Mouse (Mus musculus): ENCODE measurements around the gene Sap30bp. TPM values are rescaled to one million over a fixed set of nuclear protein-coding genes. Genes with fewer than 3 reads are reported as not detected.

The Sap30bp gene
- polyA plus RNA-seq, 1 experiment from 2014 or later: 28.3 TPM

DNA sequence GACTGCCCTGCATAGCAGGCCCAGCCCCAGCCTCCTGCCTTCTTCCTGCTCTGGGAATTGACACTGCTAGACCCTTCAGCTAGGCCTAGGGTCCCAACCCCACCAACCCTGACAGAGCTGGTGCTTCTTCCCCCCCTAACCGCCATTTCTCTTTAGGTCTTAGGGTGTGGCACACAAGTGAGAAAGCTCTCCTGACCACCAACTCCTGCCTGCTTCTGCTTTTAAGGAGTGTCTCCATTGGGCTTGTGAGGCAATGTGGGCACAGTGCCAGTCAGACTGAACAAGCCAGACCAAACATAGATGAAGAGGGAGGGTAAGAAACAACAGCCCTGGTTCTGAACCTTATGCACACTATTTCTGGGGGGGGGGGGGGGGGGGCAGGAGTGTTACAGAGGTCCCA, 30.3 kb upstream of the Sap30bp start:
- Histone ChIP-seq H3K4me2 (peak overlapping the region; percentile 67), H3K9ac (ENCODE audit: low read depth, low read length) (peak overlapping the region; percentile 64; the same call in 1 of the 2 replicates), H3K36me3 (ENCODE audit: control insufficient read depth, insufficient read depth, low read length) (no peaks in the 10 kb centered on the region), H3K9me3 (replicated peaks; ENCODE audit: control insufficient read depth, low read length) (no peaks in the 10 kb centered on the region), H3K4me1 (ENCODE audit: control insufficient read depth, insufficient read depth, low read length) (peaks cover 81% of the 10 kb centered on the region), H3K27ac (ENCODE audit: low read depth, low read length) (peak overlapping the region; percentile 95), H3K4me3 (ENCODE audit: low read depth, low read length) (no peak overlapping the region), H3K27me3 (ENCODE audit: control insufficient read depth, insufficient read depth, low read length) (no peaks in the 10 kb centered on the region)
- no peak for ATAC-seq (replicated peaks; ENCODE audit: insufficient number of reproducible peaks, low FRiP score, low TSS enrichment)
- WGBS (ENCODE audit: insufficient replicate concordance): 60% methylated on average over 1 of the region's 1 CpGs

DNA sequence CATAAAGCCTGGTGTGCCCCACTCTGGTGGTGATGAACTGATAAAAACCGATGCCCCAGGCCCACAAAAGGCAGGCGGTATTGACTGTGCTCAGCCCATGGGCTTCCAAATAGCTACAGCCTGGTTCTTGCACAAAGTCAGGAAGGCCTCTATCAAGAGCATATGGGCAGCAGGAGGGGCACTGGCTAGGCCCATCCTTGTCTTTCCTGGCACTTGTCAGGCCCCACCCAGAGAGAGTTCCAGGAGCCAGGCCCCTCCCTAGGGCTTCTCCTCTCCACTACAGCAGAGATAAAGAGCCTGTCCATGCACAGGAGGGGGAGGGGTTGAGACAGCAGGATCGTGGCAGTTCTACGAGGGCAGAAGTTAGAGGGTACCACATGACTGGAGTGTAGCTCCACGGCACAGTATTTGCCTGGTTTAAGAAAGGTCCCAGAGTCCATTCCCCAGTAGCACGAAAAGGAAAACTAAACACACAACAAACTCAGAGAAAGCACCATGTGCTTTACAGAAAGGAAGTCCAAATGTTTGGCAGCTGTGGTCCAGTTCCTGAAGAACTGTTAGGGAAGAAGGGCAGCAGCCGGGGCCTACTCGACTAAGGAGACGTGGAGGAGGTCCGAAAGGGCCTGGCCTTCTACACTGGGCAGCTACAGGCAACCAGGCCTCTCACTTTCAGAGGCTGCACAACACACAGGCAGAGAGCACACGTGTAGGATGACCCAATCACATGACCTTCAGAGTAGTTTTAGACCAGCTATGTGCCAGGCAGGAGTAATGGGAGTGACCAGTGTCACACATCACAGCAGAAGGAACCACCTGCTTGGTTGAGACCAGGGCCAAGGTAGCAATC, 29.5 kb upstream of the Sap30bp start:
- H3K9ac ChIP-seq (ENCODE audit: low read depth, low read length): peak overlapping the region; percentile 64
- H3K36me3 ChIP-seq (ENCODE audit: control insufficient read depth, insufficient read depth, low read length): peaks cover 4% of the 10 kb centered on the region
- 33% methylated on average over 11 of the region's 11 CpGs for WGBS (ENCODE audit: insufficient replicate concordance)
- peak overlapping the region; percentile 67 for H3K4me2 ChIP-seq
- no peaks in the 10 kb centered on the region for H3K27me3 ChIP-seq (ENCODE audit: control insufficient read depth, insufficient read depth, low read length)
- peak; percentile 86 for ATAC-seq (replicated peaks; ENCODE audit: insufficient number of reproducible peaks, low FRiP score, low TSS enrichment)
- peaks cover 78% of the 10 kb centered on the region for H3K4me1 ChIP-seq (ENCODE audit: control insufficient read depth, insufficient read depth, low read length)
- H3K27ac ChIP-seq (ENCODE audit: low read depth, low read length): peak overlapping the region; percentile 95
- H3K9me3 ChIP-seq (replicated peaks; ENCODE audit: control insufficient read depth, low read length): no peaks in the 10 kb centered on the region
- H3K4me3 ChIP-seq (ENCODE audit: low read depth, low read length): no peak overlapping the region

DNA sequence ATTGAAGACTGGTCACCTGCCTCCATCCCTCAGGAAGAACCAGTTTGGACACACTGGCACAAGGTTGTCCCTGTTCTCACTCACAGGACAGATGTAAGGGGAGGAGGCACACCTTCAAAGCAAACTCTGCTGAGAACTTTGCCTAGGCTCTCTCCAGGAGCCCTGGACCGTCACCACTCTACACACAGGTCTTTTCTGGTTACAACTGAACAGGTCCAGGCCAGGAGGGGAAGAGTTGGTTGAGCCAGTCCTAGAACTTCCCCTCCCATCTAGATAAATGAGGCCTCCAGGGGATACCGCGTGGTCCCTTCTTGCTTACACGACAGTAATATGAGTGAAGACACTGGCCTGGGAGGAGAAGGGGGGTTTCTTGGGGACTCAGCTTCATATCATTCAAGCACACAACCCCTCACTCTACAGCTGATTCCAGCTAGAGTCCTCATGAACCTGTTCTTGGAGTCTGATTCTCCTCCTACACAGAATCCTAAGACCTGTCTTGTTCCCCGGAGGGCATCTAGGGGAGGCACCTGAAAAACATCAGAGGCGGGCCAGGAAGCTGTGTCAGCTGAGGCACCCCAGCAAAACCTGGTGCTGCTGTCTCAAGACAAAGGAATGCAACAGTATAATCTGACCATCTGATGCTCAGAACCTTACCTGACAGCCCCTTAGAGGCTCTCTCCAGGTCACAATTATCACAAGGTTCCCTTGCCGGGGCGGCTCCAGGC, 28.7 kb upstream of the Sap30bp start:
- no peaks in the 10 kb centered on the region for H3K9me3 ChIP-seq (replicated peaks; ENCODE audit: control insufficient read depth, low read length)
- no peaks in the 10 kb centered on the region for H3K27me3 ChIP-seq (ENCODE audit: control insufficient read depth, insufficient read depth, low read length)
- no peak overlapping the region for H3K4me3 ChIP-seq (ENCODE audit: low read depth, low read length)
- H3K4me2 ChIP-seq: 0 out of 2 replicates have a peak overlapping the region, but pooled peaks have one; percentile 23
- peaks cover 4% of the 10 kb centered on the region for H3K36me3 ChIP-seq (ENCODE audit: control insufficient read depth, insufficient read depth, low read length)
- H3K9ac ChIP-seq (ENCODE audit: low read depth, low read length): peak overlapping the region; percentile 53
- peaks cover 71% of the 10 kb centered on the region for H3K4me1 ChIP-seq (ENCODE audit: control insufficient read depth, insufficient read depth, low read length)
- 60% methylated on average over 8 of the region's 8 CpGs for WGBS (ENCODE audit: insufficient replicate concordance)
- peak overlapping the region; percentile 95 for H3K27ac ChIP-seq (ENCODE audit: low read depth, low read length)
- no peak for ATAC-seq (replicated peaks; ENCODE audit: insufficient number of reproducible peaks, low FRiP score, low TSS enrichment)

DNA sequence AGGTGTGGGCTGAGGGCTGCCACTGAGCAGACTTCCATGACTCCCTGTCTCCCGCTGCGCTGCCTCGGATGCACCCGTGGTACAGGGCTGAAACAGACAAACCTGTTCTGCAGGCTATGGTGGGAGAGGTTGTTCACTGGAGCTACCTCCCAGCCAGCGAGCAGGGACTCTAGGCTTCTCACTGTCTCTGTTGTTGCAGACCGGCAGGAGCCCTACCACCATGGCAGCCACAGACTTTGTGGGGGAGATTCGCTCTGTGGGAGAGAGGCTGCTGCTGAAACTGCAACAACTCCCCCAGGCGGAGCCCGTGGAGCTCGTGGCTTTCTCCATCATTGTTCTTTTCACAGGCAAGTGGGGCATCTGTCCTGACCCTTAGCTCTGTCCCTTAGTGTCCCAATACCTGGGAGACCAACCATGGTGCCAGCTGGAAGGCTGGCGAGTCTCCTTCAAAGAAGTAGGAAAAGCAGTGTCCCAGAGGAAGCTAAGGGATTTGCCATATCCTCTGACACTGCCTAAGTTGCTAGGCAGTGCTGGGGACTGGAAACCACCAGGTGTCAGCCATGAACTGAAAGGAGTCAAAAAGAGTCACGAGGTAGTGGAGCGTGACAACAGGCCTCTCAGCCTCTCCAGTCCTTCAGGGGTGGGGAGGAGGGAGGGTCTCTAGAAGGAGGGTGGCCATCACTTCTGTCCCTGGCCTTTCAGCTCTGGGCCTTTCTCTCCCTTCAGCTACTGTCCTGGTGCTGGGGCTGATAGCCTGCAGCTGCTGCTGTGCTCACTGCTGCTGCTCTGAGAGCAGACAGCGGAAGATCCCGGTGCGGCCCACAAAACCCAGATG, 27.9 kb upstream of the Sap30bp start:
- ATAC-seq (replicated peaks; ENCODE audit: insufficient number of reproducible peaks, low FRiP score, low TSS enrichment): no peak
- Histone ChIP-seq H3K4me2 (no peak overlapping the region), H3K27ac (ENCODE audit: low read depth, low read length) (peak overlapping the region; percentile 95), H3K27me3 (ENCODE audit: control insufficient read depth, insufficient read depth, low read length) (no peaks in the 10 kb centered on the region), H3K4me3 (ENCODE audit: low read depth, low read length) (no peak overlapping the region), H3K9me3 (replicated peaks; ENCODE audit: control insufficient read depth, low read length) (no peaks in the 10 kb centered on the region), H3K4me1 (ENCODE audit: control insufficient read depth, insufficient read depth, low read length) (peaks cover 63% of the 10 kb centered on the region), H3K9ac (ENCODE audit: low read depth, low read length) (peak overlapping the region; percentile 53), H3K36me3 (ENCODE audit: control insufficient read depth, insufficient read depth, low read length) (peaks cover 4% of the 10 kb centered on the region)
- WGBS (ENCODE audit: insufficient replicate concordance): 43% methylated on average over 16 of the region's 16 CpGs

DNA sequence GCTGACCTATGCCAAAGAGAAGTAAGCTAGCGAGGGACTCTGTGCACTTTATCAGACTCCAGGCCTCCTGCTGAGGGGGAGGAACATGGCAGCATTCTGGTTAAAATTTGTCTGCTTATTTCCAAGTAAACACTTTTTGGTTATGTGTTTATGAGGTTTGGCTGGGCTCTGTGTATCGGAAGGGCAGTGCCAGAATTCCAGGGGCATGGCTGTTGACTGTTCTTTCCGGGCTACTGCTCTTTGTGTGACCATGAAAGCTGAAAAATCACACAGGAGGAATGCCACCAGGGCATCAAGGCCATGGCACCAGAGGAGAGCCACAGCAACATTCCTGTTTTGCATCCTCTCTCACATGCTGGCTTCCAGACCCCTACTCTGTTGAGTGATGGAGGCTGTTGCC, 27.0 kb upstream of the Sap30bp start:
- Histone ChIP-seq H3K4me3 (ENCODE audit: low read depth, low read length) (no peak overlapping the region), H3K27ac (ENCODE audit: low read depth, low read length) (no peak overlapping the region), H3K9ac (ENCODE audit: low read depth, low read length) (0 out of 2 replicates have a peak overlapping the region, but pooled peaks have one; percentile 28), H3K27me3 (ENCODE audit: control insufficient read depth, insufficient read depth, low read length) (no peaks in the 10 kb centered on the region), H3K4me1 (ENCODE audit: control insufficient read depth, insufficient read depth, low read length) (peaks cover 54% of the 10 kb centered on the region), H3K4me2 (no peak overlapping the region), H3K9me3 (replicated peaks; ENCODE audit: control insufficient read depth, low read length) (no peaks in the 10 kb centered on the region), H3K36me3 (ENCODE audit: control insufficient read depth, insufficient read depth, low read length) (peaks cover 4% of the 10 kb centered on the region)
- 70% methylated on average over 3 of the region's 3 CpGs for WGBS (ENCODE audit: insufficient replicate concordance)
- no peak for ATAC-seq (replicated peaks; ENCODE audit: insufficient number of reproducible peaks, low FRiP score, low TSS enrichment)

- WGBS (ENCODE audit: insufficient replicate concordance): 77% methylated on average over 5 of the region's 5 CpGs
- no peak for ATAC-seq (replicated peaks; ENCODE audit: insufficient number of reproducible peaks, low FRiP score, low TSS enrichment)
- Histone ChIP-seq H3K4me2 (no peak overlapping the region), H3K27me3 (ENCODE audit: control insufficient read depth, insufficient read depth, low read length) (no peaks in the 10 kb centered on the region), H3K4me3 (ENCODE audit: low read depth, low read length) (no peak overlapping the region), H3K4me1 (ENCODE audit: control insufficient read depth, insufficient read depth, low read length) (peaks cover 50% of the 10 kb centered on the region), H3K36me3 (ENCODE audit: control insufficient read depth, insufficient read depth, low read length) (peaks cover 4% of the 10 kb centered on the region), H3K27ac (ENCODE audit: low read depth, low read length) (no peak overlapping the region), H3K9ac (ENCODE audit: low read depth, low read length) (no peak overlapping the region), H3K9me3 (replicated peaks; ENCODE audit: control insufficient read depth, low read length) (no peaks in the 10 kb centered on the region)
Measured at GRCm38 (mm10) chr11:115906521-115906920, 26.6 kb upstream of the Sap30bp start.

DNA sequence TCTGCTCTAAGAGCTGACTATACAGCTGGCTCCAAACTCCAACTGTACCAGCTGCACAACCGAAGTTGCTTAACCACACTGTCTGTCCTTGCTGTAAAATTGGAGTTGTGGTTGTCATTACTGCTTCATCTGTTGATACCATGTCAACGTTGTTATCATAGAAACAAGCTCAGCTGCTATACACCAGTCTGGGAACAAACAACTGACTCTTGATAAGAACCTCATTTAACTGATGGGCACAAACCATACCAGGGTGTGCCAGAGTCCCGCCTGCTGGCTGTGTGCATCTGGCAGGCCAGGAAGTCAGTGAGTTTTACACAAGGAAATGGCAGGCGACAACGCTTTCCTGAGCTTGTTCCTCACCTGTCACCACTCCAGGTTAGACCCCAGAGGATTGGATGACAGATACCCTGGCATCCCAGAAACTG, 21.9 kb upstream of the Sap30bp start:
- Histone ChIP-seq H3K4me1 (ENCODE audit: control insufficient read depth, insufficient read depth, low read length) (peaks cover 5% of the 10 kb centered on the region), H3K9ac (ENCODE audit: low read depth, low read length) (no peak overlapping the region), H3K36me3 (ENCODE audit: control insufficient read depth, insufficient read depth, low read length) (peaks cover 7% of the 10 kb centered on the region), H3K4me2 (no peak overlapping the region), H3K9me3 (replicated peaks; ENCODE audit: control insufficient read depth, low read length) (no peaks in the 10 kb centered on the region), H3K27ac (ENCODE audit: low read depth, low read length) (no peak overlapping the region), H3K27me3 (ENCODE audit: control insufficient read depth, insufficient read depth, low read length) (no peaks in the 10 kb centered on the region), H3K4me3 (ENCODE audit: low read depth, low read length) (no peak overlapping the region)
- WGBS (ENCODE audit: insufficient replicate concordance): 76% methylated on average over 5 of the region's 5 CpGs
- no peak for ATAC-seq (replicated peaks; ENCODE audit: insufficient number of reproducible peaks, low FRiP score, low TSS enrichment)
